Mouse (Mus musculus) layer of hippocampus, postnatal 36 days (tissue): ENCODE data around the gene Scnn1a. TPM values are rescaled to one million over a fixed set of nuclear protein-coding genes. Genes with fewer than 3 reads are reported as not detected.

Experiments
- DNase-seq, 2 experiments: peaks; one replicate each; pipeline ENCODE4 v3.0.0; 2022
- total RNA-seq, 2 experiments: library from RNA; stranded (reverse); gene quantifications; 2 replicates each; pipeline ENCODE4 v1.2.3; 2021

Gene Scnn1a
- total RNA-seq, 2 experiments from 2014 or later, result 4.1 to 4.3 TPM

GRCm38 (mm10) chr6:125309406-125309805, 11.1 kb upstream of the Scnn1a start:
- DNase-seq, result no peak

DNA sequence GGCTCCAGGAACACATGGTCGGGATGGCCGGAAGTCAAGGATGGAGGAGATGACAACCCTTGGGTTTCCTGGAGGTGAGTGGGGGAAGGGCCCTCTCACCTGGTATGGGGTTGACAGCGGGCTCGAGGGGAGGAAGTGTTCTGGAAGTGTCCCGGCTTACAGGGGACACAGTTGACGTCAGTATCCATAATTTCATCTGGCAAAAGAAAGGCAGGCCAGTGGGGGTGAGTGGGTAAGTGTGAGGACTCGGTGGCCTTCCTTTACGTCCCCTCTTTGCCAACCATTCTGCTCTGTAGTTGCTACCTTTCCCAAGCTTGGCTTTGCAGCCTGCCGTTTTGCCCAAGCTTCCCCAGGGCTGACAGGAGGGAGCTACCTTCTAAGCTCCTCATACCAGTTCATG, 8.3 kb upstream of the Scnn1a start:
- DNase-seq, result no peak

- DNase-seq, result no peak
Observed at GRCm38 (mm10) chr6:125312581-125313355, 7.7 kb upstream of the Scnn1a start.

DNA sequence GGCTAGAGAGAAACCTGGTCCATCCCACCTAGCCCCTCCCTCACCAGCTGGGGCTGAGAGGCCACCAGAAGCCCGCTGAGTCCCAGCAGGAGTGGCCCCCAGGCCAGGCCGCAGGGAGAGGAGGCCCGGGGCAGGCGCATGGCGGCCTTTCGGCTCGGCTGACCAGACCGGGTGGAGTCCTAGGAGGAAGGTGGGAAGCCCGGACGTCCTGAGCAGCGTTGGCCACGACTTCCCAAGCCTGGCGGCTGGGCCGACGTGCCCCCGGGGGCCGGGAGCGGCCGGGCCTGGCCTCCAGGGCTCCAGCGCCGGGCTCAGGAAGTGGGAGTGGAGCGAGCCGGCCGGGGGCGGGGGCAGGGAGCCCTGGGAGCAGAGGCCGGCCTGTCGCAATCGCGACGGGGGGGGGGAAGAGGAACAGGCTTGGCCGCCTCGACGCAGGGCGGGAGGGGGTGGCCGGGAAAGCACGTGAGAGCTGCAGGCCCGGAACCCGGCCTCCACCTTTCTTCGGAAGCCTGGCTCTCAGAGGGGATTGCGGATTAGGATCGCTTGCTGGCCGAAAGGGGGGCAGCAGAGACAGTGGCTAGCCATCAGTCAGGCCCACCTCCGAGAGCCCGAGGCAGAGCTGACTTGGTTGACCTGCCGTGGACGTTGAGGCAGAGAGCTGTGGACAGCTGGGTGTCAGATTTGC, 6.8 kb upstream of the Scnn1a start, which contains the start of gene Ltbr:
Ltbr (minus strand) TSS at position 340 of the 685 bp plus-strand sequence.
- DNase-seq, result peak in 1 of 2 experiments; percentile 29

- no peak for DNase-seq
Observed at GRCm38 (mm10) chr6:125314231-125314563, 6.3 kb upstream of the Scnn1a start.

DNA sequence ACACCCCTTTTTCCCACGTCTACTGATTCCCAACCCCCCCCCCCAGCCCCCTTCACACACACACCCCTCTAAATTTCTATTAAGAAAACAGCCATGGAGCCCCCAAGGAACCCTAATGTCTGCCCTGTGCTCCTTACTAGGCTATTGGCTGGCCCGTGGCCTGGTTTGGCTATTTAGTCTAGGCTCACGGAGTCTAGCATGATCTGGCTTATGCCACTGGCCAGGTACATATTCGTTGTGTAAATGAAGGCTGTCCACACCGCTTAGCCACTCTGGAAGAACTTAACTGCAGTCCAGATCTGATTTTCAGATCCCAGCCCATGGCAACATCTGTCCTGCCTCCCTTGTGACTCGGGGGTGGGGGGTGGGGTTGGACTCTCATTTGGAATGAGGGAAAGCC, 5.7 kb upstream of the Scnn1a start:
- no peak for DNase-seq

DNA sequence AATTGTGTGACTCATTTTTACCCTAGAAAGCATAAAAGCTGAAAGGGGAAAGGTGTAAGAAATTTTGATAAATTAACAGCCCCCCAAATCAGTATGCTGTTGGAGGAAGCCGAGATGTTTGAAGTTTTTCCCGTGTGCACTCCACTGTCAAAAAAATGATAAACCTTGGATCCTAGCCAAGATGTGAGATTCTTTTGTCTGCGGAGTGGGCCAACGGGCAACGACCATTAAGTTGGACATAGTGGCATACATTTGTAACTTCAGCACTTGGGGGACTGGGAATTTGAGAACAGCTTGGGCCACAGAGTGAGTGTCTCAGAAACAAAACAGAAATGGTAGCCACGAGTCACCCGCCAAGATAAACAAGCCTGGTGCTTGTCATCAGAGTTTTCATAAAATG, 3.4 kb upstream of the Scnn1a start:
- no peak for DNase-seq

DNA sequence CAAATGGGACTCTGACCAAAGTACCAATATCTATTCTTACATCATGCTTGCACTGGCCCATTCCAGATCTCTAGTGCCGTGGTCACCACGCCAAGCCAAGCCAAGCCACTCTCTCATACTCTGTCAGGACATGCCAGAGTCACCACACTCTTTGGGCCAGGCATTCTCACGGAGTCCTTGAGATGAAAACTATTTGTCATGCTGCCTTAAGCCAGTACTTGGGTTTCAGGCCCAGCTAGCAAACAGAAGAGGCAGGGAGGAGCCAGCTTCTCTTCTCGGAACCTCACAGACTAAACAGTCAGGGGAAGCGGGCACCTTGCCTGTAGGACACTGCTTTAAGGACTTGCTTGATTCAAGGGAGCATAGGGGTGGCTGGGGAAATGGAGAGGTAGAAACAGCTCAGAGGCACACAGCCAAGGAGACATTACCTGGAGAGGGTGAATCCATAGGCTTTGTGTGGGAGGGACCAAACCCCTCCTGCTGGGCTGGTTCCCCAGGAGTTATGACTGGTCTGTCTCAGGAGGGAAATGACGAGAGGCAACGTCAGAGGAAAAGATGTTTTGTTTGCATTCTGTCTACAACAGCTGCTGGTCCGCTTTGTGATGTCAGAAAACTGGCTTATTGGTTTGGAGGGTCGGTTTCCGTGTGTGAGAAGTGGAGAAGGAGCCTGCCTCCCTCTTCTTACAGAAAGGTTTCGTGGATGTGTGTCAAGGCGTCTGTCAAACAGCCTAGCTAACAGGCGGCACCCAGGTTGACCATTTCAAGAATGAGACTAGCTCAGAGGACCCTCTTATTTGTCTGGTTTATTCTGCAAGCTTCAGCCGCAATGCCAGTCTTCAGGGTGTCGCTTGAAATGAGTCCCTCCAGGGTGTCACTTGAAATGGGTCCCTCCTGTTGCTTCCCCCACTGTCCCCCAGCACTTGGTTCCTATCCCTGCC, 1.2 kb upstream of the Scnn1a start:
- no peak for DNase-seq

GRCm38 (mm10) chr6:125319919-125320296, 551 bp upstream of the Scnn1a start:
- DNase-seq, result no peak

DNA sequence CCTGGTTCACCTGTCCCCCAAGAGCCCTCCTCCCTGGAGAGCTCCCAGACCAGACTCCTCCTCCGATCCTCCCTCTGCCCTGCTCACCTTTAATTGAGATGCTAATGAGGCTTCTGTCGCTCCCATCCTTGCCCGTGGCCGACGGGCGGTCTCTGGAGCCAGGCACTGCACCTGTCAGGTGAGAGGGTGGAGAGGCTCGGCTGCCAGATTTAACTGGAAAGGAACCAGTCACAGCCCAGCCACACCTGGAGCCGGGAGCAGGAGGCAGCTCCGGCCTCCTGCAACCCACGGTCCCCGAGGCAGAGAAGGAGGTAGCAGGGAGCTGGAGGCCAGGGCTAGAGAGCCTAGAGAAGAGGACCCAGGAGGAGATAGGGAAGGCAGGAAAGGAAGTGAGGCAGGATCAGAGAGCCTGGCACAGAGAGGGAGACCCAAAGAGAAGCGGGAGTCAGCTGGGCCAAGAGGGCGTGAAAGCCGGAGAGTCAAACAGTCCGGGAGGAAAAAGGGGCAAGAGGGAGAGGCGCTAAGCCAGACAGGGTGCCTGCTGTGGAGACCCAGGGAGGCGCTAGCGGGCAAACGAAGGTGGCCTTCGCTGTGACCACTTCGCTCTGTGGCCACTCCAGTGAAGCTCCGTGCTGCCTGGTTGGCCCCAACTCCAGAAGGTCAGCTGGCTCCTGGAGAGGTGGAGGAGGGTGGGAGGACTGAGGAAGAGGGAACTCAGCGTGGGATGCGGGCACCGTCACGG, 826 bp downstream of the Scnn1a start:
- DNase-seq, result no peak

- no peak for DNase-seq
Observed at GRCm38 (mm10) chr6:125322794-125323193, 2.3 kb downstream of the Scnn1a start.

- DNase-seq, result no peak
Observed at GRCm38 (mm10) chr6:125323547-125323946, 3.1 kb downstream of the Scnn1a start.

- DNase-seq, result no peak
Observed at GRCm38 (mm10) chr6:125325337-125325736, 4.9 kb downstream of the Scnn1a start.

- no peak for DNase-seq
Observed at GRCm38 (mm10) chr6:125328243-125328642, 7.8 kb downstream of the Scnn1a start.

- peak; percentile 60 to 74 for DNase-seq
Observed at GRCm38 (mm10) chr6:125330626-125331326, 10.3 kb downstream of the Scnn1a start.

DNA sequence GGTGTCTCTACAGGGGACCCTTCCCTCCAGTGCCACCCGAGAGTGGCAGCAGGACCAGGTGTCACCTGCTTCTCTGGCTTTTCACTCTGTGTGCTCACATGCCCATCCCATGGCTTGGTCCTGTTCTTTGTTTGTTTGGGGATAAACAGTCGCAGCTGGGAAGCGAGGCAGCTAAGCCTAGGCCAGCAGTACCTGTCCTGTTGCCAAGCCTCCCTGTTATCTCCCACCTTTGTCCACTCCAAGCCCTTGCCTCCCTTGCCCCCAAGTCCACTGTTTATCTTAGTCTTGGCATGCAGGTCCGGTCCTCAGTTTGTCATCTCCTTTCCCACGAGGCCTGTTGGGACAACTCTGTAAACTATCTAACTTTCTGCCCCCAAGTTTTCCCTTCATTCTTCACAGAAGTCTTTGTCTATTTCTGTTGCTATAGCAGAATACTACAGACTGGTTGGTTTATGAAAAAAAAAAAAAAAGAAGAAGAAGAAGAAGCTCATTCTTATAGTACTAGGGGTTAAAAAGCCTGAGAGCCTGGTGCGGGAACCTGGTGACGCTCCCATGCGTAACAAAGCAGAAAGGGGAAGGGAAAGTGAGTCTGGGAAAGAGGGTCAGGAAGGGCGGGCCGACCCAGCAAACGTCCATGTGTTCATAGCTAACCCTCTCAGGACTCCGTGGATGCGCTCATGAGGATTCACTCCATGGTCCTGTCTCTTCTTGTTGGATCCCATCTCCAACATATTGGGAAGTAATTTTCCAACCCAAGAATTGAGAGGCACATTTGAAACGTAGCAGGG, 12.8 kb downstream of the Scnn1a start:
- no peak for DNase-seq

- no peak for DNase-seq
Observed at GRCm38 (mm10) chr6:125334356-125334755, 13.9 kb downstream of the Scnn1a start.

DNA sequence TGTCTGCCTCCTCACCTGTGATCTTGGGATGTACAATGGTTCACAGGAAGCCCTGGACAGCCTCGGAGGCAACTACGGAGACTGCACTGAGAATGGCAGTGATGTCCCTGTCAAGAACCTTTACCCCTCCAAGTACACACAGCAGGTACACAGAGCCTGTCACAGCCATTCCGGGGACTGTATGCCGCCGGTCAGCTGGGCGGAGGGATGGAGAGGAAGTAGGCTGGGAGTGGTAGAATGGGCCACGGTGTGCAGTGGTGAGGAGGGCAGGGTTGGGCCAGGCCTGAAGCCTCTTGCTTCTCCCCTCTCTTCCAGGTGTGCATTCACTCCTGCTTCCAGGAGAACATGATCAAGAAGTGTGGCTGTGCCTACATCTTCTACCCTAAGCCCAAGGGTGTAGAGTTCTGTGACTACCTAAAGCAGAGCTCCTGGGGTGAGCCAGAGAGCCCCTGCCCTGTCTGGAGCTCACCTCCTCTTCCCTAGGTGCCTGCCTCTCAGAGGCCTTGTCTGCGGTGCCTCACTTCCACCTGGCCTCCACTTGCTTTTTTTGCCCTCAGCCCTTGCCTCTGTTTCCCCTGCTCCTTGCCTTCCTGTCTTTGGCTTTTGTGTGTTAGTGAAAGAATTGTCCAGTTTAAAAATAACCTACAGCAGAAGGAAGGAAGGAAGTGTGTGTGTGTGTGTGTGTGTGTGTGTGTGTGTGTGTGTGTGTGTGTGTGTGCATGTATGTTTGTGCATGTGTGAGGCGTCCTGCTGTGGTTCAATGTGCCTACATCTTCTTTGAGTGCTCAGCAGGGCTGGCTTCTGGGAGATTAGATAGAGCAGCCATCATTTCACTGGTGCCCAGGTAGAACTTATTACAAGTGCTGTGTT, 18.6 kb downstream of the Scnn1a start:
- DNase-seq, result no peak

DNA sequence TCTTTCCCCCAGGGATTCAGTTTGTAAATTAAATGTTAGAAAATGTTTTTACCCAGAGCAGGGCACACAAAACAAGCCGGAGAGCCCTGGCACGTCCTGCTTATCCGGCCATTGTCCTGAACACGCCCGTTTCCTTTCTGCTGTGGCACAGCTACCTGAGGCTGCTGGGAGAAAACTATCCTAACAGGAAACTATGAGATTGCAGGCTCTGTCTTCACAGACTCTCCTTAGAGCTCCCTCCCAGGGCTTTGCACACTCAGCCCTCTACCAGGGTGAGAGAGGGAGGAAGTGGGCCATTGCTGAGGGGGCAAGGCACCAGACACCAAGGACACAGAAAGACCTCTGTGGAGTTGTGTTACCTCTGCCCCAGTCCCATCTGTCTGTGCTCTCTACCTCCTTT, 19.8 kb downstream of the Scnn1a start:
- DNase-seq, result no peak

DNA sequence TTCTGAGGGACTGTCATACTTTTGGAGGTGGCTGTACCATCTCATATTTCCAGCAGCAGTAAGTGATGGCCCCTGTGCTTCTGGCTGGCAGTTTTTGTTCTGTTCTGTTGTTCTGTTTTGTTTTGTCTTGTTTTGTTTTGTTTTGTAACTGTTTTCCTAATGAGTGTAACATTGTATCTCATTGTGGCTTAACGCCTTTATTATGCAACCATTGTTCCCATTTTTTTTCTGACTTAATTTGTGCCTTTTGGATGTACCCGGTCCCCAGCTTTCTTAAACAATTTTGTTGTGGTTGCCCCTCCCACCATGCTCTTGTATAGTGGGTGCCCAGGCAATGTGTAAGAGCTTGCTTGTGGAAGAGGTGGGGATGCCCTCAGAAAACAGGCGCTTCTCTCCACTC, 21.7 kb downstream of the Scnn1a start:
- no peak for DNase-seq
